Mouse (Mus musculus) layer of hippocampus, adult 18-20 months (tissue): ENCODE measurements at regions not wholly inside any gene's neighbourhood (a gene's known extent, or its start where the extent isn't known, plus 50 kb on each side); places are given as distances from the start of the nearest gene placed in this dataset.
"Not testable (repeated sequence)": the region's sequence is repeated elsewhere in the genome, so short reads cannot be mapped to it uniquely, and the experiment has no call there.

Experiments
- DNase-seq, 2 experiments: peaks; one replicate each; pipeline ENCODE4 v3.0.0; 2022; ENCODE audit warnings: low spot score in 2 of 2

DNA sequence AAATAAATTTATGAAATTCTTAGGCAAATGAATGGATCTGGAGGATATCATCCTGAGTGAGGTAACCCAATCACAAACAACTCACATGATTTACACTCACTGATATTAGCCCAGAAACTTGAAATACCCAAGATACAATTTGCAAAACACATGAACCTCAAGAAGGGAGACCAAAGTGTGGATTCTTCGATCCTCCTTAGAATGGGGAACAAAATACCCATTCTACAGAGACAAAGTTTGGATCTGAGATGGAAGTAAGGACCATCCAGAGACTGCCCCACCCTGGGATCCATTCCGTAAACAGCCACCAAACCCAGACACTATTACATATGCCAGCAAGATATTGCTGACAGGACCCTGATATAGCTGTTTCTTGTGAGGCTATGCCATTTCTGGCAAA is 971.2 kb downstream of the Agbl1 start:
- not testable (repeated sequence) for DNase-seq

GRCm38 (mm10) chr7:77205604-77206003 is 975.9 kb downstream of the Agbl1 start:
- no peak for DNase-seq

- no peak for DNase-seq
These were observed 1019.7 kb downstream of the Agbl1 start for GRCm38 (mm10) chr7:77249391-77249790.

DNA sequence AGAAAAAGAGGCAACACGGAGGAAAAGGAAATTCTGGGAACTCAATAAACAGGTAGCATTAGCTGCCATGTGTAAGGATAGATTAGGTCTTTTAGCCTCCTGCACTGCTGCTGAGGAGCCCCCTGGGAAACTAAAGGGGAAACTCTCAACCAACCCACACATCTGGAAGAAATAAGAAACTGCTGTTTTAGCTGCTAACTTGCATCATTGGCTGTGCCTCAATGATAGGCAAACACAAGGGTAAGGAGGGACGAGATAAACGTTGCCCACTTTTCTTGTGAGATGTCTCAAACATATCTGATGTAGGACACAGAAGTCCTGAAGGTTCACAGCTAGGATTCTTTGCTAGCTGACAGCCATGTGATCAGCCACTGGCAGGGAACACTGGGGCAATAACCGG is 1058.0 kb downstream of the Agbl1 start:
- no peak for DNase-seq

GRCm38 (mm10) chr7:77294984-77295642 is 1065.4 kb downstream of the Agbl1 start:
- no peak for DNase-seq

GRCm38 (mm10) chr7:77303227-77303626 is 1073.5 kb downstream of the Agbl1 start:
- DNase-seq, result no peak

DNA sequence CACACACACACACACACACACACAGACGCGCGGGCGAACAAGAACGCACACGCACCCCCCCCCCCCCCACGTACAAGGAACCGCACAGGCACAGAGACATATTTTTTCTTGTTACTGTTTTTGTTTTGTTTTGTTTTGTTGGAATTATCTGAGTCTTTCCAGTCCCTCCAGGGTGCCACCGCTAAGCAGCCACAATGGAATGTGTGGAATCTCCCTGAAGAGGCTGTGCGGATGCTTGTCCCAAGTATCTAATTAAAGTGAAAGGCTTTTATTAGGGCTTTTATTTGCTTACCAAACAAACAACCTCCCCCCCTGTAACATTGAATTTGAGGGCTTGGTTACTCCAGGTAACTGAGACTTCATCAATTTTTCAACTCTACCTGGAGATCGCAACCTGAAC is 1074.2 kb downstream of the Agbl1 start:
- no peak for DNase-seq

DNA sequence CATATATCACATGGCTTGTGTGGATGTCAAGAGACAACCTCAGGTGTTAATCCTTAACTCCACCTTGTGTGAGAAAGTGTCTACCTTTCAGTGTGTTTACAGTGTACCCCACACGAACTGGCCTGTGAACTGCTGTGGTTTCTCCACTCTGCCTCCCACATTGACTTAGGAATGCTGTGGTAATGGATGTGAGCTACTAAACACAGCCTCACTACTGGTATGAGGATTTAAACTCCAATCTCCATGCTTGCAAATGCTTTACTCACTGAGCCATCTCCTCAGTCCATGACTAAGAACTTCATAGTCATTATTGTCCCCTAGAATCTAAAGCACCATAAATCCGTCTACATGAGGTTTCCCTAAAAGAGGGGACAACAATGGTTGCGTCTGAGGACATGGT is 1075.8 kb downstream of the Agbl1 start:
- no peak for DNase-seq

- DNase-seq, result no peak
These were observed 1082.0 kb downstream of the Agbl1 start for GRCm38 (mm10) chr7:77311661-77312060.

GRCm38 (mm10) chr7:77325140-77325539 is 1095.5 kb downstream of the Agbl1 start:
- no peak for DNase-seq

DNA sequence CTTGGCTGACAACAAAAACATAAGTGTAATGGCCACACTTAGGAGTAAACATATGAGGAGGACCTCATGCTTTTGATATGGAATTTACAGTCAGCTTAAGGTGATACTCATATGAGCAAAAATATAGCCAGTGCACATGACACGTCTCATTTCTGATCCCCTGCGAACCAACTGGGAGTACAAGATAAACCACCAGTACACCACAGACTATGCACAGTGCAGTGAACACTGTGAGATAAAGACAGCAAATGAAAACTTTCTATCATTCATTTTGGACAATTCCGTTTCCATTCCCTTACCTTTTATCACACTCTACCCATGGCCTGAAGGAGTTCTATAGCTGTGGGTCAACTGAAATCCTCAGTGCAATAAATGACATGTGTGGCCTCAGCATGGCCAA is 1097.1 kb downstream of the Agbl1 start:
- DNase-seq, result no peak

GRCm38 (mm10) chr7:77327516-77327915 is 1097.8 kb downstream of the Agbl1 start:
- DNase-seq, result no peak

DNA sequence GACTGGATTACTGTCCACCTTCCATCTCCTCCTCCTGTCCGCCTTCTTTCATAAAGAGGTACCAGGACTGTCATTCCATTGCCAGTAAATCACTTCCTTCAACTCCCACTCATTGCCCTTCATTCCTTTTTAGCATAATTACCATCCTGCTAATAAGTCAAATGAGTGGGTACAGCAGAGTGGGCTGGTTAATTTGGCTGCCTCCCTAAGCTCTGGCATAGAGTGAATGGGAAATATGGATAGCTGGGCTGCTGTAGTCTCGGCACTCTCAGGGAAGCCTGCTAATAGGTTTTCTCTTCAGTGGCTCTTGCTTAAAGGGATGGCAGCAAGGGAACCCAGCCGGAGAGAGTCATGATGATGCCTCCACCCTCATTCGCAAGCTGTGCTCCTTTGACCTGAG is 1108.9 kb downstream of the Agbl1 start:
- DNase-seq, result peak; percentile 11 to 48
